Comparison of ENCODE assay signal across 11 mouse cellular contexts in the genomic region with DNA sequence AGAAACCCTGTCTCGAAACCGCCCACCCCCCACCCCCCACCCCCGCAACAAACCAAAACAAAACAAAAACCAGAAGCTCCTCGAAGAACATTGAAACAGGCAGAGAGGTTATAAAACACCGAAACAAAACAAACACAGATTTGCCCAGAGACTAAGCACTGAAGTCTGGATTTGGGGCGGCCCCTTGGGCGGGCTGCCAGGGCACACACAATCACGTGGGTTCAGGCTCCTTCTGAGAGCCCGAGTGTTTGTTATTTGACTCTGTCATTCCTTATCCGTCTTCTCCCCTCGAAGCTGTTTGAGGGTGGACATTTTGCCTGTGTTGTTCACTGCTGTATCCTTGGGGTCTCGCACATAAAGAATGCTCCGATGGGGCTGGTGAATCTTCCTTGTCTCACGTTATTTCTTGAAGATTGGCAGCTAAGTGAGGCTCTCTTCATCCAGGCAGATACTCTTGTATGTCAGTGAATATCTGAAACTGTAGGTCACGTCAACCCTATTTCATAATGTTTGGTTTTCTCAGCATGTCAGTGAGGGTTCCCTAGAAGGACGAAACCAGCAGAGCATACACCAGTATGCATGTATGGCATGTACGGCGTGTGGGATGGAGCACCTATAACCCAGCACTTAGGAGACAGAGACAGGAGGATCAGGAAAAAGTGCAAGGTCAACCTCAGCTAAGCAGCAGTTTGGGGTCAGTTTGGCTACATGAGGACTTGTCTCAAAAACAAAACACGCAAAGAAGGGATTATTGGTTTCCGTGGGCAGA.
DNase-seq lines count a peak whose midpoint lies in the region; ATAC-seq and TF ChIP-seq lines count a peak whose summit lies in the region.
"Had no signal": no experiment of that assay in that cellular context is flagged by ENCODE, and none has a peak within 500 bp of the region (broad histone marks: within the 10 kb centered on the region; RNA-seq: fewer than 3 reads in every experiment).

No protein-coding gene starts in this region.

- intact Hi-C loops in gastrocnemius, postnatal 14 days (cut with DNase I; ENCODE audit: low total_unique reads), result no loop called here

- H3K4me3 ChIP-seq in lung, embryonic 14.5 days (ENCODE audit: low read depth, low read length), result no peak overlapping the region
- no peak overlapping the region for H3K4me3 ChIP-seq in forebrain, embryonic 11.5 days (ENCODE audit: low read depth, low read length)

- H3K27me3 ChIP-seq in lung, embryonic 14.5 days (ENCODE audit: insufficient read depth, low read length), result no peaks in the 10 kb centered on the region
- H3K27me3 ChIP-seq in forebrain, embryonic 11.5 days (ENCODE audit: control insufficient read depth, insufficient read depth, low read length), result no peaks in the 10 kb centered on the region

- H3K4me1 ChIP-seq in lung, embryonic 14.5 days (ENCODE audit: insufficient read depth), result peaks cover 10% of the 10 kb centered on the region
- H3K4me1 ChIP-seq in forebrain, embryonic 11.5 days (replicated peaks; ENCODE audit: control insufficient read depth, insufficient read depth, low read length), result no peaks in the 10 kb centered on the region

- no peaks in the 10 kb centered on the region; the same call in 1 of the 2 replicates for H3K9me3 ChIP-seq in lung, embryonic 14.5 days (ENCODE audit: low read depth, low read length)
- H3K9me3 ChIP-seq in forebrain, embryonic 11.5 days (ENCODE audit: control insufficient read depth, low read length), result peaks cover 3% of the 10 kb centered on the region; the same call in 1 of the 2 replicates

- H3K4me2 ChIP-seq in lung, embryonic 14.5 days, result peak overlapping the region; percentile 42
- no peak overlapping the region for H3K4me2 ChIP-seq in forebrain, embryonic 11.5 days (ENCODE audit: low read depth, low read length, severe bottlenecking)

- no peak for TF ChIP-seq CTCF in lung, embryonic 14.5 days (IDR thresholded peaks at IDR 0.05; ENCODE audit: low read depth)

- DNase-seq in gastrocnemius, postnatal 14 days, result peak; percentile 23
- no peak for DNase-seq in gastrocnemius, postnatal 25 days
- peak; percentile 46 for DNase-seq in ovary, postnatal 36 days (ENCODE audit: low spot score)
- no peak for DNase-seq in ovary, postnatal 10 days (ENCODE audit: low spot score)
- peak; percentile 92 for DNase-seq in lung, embryonic 14.5 days
- DNase-seq in right cerebral cortex, postnatal 25 days, result no peak
- no peak for DNase-seq in forebrain, embryonic 11.5 days (ENCODE audit: low spot score)
- no peak for DNase-seq in left cerebral cortex, adult 18-20 months (ENCODE audit: low spot score in 2 of 2)
- DNase-seq: cerebellum, postnatal 25 days had no signal

- H3K36me3 ChIP-seq in lung, embryonic 14.5 days (ENCODE audit: insufficient read depth), result no peaks in the 10 kb centered on the region
- no peaks in the 10 kb centered on the region for H3K36me3 ChIP-seq in forebrain, embryonic 11.5 days (ENCODE audit: control insufficient read depth, insufficient read depth, low read length)

- 40% methylated on average over 20 of the region's 20 CpGs for WGBS in lung, embryonic 14.5 days
- WGBS in forebrain, embryonic 11.5 days, result 91% methylated on average over 20 of the region's 20 CpGs

- ATAC-seq in lung, embryonic 14.5 days (ENCODE audit: insufficient read depth), result peak; percentile 79
- ATAC-seq in forebrain, embryonic 11.5 days (replicated peaks; ENCODE audit: low FRiP score), result no peak
- ATAC-seq: hindbrain, embryonic 16.5 days; midbrain, embryonic 16.5 days had no signal

- peak overlapping the region; percentile 92 for H3K27ac ChIP-seq in lung, embryonic 14.5 days (ENCODE audit: low read depth)
- H3K27ac ChIP-seq in forebrain, embryonic 11.5 days (ENCODE audit: low read depth, low read length), result no peak overlapping the region

- H3K9ac ChIP-seq in lung, embryonic 14.5 days, result no peak overlapping the region
- no peak overlapping the region for H3K9ac ChIP-seq in forebrain, embryonic 11.5 days (ENCODE audit: low read length)

Comparison
In these comparisons a context has a peak if more than half of its experiments do, and no peak if none do; other contexts are left out.
1. DNase-seq: peak in gastrocnemius, postnatal 14 days (single experiment), ovary, postnatal 36 days (single experiment) and lung, embryonic 14.5 days (single experiment); none in gastrocnemius, postnatal 25 days (single experiment), ovary, postnatal 10 days (single experiment), right cerebral cortex, postnatal 25 days (single experiment), forebrain, embryonic 11.5 days (single experiment) and left cerebral cortex, adult 18-20 months (0 of 2).